Mouse (Mus musculus): ENCODE results near the gene B230217C12Rik. TPM values are rescaled to one million over a fixed set of nuclear protein-coding genes. Genes with fewer than 3 reads are reported as not detected.

The B230217C12Rik gene
- polyA plus RNA-seq, 2 experiments: 5.3 to 13.3 TPM

DNA sequence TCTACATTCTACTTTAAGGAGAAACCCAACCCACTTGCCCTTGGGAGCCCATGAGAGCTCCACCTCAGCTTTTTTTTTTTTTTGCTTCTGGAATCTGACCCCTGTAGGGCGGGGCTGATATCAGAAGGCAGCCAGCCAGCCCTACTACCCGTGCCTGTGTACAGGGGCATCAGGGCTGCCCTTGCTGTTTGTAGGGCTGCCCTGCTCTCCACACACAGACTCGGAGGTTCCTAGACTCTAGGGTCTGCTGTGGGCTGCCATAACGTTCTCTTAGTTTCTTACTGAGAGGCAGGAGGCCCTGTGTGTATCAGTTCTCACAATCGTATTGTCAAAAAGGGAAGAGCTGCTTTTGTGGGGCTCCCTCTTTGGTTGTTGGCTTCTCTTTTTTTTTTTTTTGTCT, 23.2 kb upstream of the B230217C12Rik start:
- 41% methylated on average over 5 of the region's 5 CpGs for WGBS
- Histone ChIP-seq H3K4me2 (replicated peaks; ENCODE audit: low read depth, low read length, severe bottlenecking) (no peak overlapping the region), H3K4me1 (ENCODE audit: control insufficient read depth, insufficient read depth, low read length) (peaks cover 33% of the 10 kb centered on the region), H3K9me3 (ENCODE audit: control insufficient read depth, low read length) (no peaks in the 10 kb centered on the region), H3K36me3 (ENCODE audit: control insufficient read depth, insufficient read depth, low read length) (peaks cover 81% of the 10 kb centered on the region), H3K27me3 (ENCODE audit: control insufficient read depth, insufficient read depth, low read length) (no peaks in the 10 kb centered on the region), H3K4me3 (replicated peaks; ENCODE audit: low read length) (no peak overlapping the region), H3K9ac (ENCODE audit: low read depth, low read length, severe bottlenecking) (no peak overlapping the region), H3K27ac (replicated peaks; ENCODE audit: low read depth, low read length) (no peak overlapping the region)
- no peak for TF ChIP-seq POLR2A (IDR thresholded peaks at IDR 0.05; ENCODE audit: borderline replicate concordance, extremely low read depth, insufficient read depth, insufficient read length)
- DNase-seq (ENCODE audit: low spot score) (no peak), ATAC-seq (ENCODE audit: low FRiP score, low read depth) (no peak)

DNA sequence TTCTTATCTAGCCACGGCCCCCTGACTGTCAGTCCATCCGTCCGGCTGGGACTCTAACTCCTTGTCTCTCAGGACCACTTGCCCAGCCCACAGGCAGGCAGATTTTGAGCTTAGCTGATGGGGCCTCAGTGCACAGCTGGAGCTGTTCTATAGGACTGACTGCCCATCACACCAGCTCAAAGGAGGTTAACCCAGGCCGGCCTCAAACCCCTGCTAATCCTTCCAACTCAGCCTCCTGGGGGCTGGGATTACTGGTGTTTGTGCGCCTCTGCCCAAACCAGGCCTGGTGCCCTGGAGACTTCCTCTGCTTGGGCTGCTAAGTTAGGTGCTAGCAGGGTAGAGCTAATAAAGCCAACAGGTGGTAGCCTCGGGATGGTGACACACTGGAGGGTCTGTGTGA, 22.6 kb upstream of the B230217C12Rik start:
- no peak for TF ChIP-seq POLR2A (IDR thresholded peaks at IDR 0.05; ENCODE audit: borderline replicate concordance, extremely low read depth, insufficient read depth, insufficient read length)
- ATAC-seq (ENCODE audit: low FRiP score, low read depth): no peak
- WGBS: 42% methylated on average over 6 of the region's 6 CpGs
- Histone ChIP-seq H3K9me3 (ENCODE audit: control insufficient read depth, low read length) (no peaks in the 10 kb centered on the region), H3K27ac (replicated peaks; ENCODE audit: low read depth, low read length) (no peak overlapping the region), H3K4me2 (replicated peaks; ENCODE audit: low read depth, low read length, severe bottlenecking) (no peak overlapping the region), H3K36me3 (ENCODE audit: control insufficient read depth, insufficient read depth, low read length) (peaks cover 87% of the 10 kb centered on the region), H3K4me1 (ENCODE audit: control insufficient read depth, insufficient read depth, low read length) (peaks cover 27% of the 10 kb centered on the region), H3K4me3 (replicated peaks; ENCODE audit: low read length) (no peak overlapping the region), H3K9ac (ENCODE audit: low read depth, low read length, severe bottlenecking) (no peak overlapping the region), H3K27me3 (ENCODE audit: control insufficient read depth, insufficient read depth, low read length) (no peaks in the 10 kb centered on the region)
- no peak for DNase-seq (ENCODE audit: low spot score)

DNA sequence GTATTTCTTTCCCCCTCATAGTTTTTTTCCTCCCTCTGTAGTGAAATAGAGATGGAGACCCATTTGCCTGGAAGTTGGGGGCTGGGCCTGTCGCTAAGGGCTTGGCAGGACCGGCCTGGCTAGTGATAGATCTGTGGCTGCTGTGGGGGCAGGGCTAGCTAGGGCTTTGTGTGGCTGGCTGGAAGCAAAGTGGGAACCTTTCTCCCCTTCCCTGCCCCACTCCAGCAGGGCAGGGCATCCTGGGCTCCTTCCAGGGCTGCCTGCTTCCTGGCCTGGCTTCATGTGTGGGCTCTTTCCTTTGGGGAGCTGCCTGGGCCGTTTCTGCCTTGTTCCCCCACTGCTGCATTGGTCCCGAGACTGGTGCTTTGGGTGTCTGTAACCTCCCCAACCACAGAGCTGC, 22.0 kb upstream of the B230217C12Rik start:
- H3K27ac ChIP-seq (replicated peaks; ENCODE audit: low read depth, low read length): no peak overlapping the region
- WGBS: 13% methylated on average over 4 of the region's 4 CpGs
- H3K9me3 ChIP-seq (ENCODE audit: control insufficient read depth, low read length): no peaks in the 10 kb centered on the region
- 0 out of 2 replicates have a peak overlapping the region, but pooled peaks have one; percentile 34 for H3K9ac ChIP-seq (ENCODE audit: low read depth, low read length, severe bottlenecking)
- no peak for DNase-seq (ENCODE audit: low spot score)
- H3K4me1 ChIP-seq (ENCODE audit: control insufficient read depth, insufficient read depth, low read length): peaks cover 22% of the 10 kb centered on the region
- no peak for ATAC-seq (ENCODE audit: low FRiP score, low read depth)
- H3K4me3 ChIP-seq (replicated peaks; ENCODE audit: low read length): no peak overlapping the region
- no peaks in the 10 kb centered on the region for H3K27me3 ChIP-seq (ENCODE audit: control insufficient read depth, insufficient read depth, low read length)
- peaks cover 87% of the 10 kb centered on the region for H3K36me3 ChIP-seq (ENCODE audit: control insufficient read depth, insufficient read depth, low read length)
- H3K4me2 ChIP-seq (replicated peaks; ENCODE audit: low read depth, low read length, severe bottlenecking): no peak overlapping the region
- no peak for TF ChIP-seq POLR2A (IDR thresholded peaks at IDR 0.05; ENCODE audit: borderline replicate concordance, extremely low read depth, insufficient read depth, insufficient read length)

DNA sequence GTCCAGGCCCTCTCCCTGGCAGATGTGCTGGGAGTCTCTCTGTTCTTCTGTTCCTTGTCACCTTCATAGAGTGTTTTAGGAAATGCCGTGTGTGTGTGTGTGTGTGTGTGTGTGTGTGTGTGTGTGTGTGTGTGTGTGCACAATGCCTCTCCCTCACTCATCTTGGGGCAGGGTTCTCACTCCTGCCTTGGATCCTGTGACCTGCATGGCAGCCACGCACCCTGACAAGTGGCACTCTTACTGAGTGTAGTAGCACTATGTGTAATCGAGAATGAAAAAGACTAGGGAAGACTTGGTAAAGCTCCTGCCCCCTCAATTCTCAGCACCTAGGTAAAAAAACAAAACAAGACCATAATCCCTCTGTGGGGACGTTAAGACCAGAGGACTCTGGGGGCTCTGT, 21.5 kb upstream of the B230217C12Rik start:
- 58% methylated on average over 4 of the region's 4 CpGs for WGBS
- ATAC-seq (ENCODE audit: low FRiP score, low read depth) (no peak), DNase-seq (ENCODE audit: low spot score) (no peak)
- no peak overlapping the region for H3K27ac ChIP-seq (replicated peaks; ENCODE audit: low read depth, low read length)
- H3K4me1 ChIP-seq (ENCODE audit: control insufficient read depth, insufficient read depth, low read length): peaks cover 22% of the 10 kb centered on the region
- no peak overlapping the region for H3K4me3 ChIP-seq (replicated peaks; ENCODE audit: low read length)
- TF ChIP-seq POLR2A (IDR thresholded peaks at IDR 0.05; ENCODE audit: borderline replicate concordance, extremely low read depth, insufficient read depth, insufficient read length): no peak
- no peaks in the 10 kb centered on the region for H3K9me3 ChIP-seq (ENCODE audit: control insufficient read depth, low read length)
- H3K4me2 ChIP-seq (replicated peaks; ENCODE audit: low read depth, low read length, severe bottlenecking): no peak overlapping the region
- H3K27me3 ChIP-seq (ENCODE audit: control insufficient read depth, insufficient read depth, low read length): no peaks in the 10 kb centered on the region
- H3K36me3 ChIP-seq (ENCODE audit: control insufficient read depth, insufficient read depth, low read length): peaks cover 81% of the 10 kb centered on the region
- no peak overlapping the region for H3K9ac ChIP-seq (ENCODE audit: low read depth, low read length, severe bottlenecking)

DNA sequence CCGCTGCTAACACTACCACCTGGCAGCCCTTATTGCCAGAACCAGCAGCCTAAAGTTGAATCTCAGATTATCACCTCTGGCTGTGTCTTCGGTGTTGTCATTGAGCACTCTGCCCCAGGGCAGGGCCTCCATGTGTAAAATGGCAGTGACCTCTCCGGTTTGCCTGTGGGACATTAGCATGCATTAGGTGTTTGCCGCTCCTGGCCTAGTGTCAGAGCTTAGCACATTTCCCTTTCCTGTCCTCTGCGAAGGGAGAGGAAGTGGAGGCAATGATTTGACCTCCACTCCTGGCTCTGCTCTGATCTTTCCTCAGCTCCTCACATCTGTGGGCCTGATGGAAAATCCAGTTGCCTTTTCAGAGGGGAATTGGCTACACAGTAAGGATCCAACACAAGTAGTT, 20.7 kb upstream of the B230217C12Rik start:
- ATAC-seq (ENCODE audit: low FRiP score, low read depth) (no peak), DNase-seq (ENCODE audit: low spot score) (no peak)
- Histone ChIP-seq H3K4me3 (replicated peaks; ENCODE audit: low read length) (no peak overlapping the region), H3K4me1 (ENCODE audit: control insufficient read depth, insufficient read depth, low read length) (peaks cover 22% of the 10 kb centered on the region), H3K9me3 (ENCODE audit: control insufficient read depth, low read length) (no peaks in the 10 kb centered on the region), H3K36me3 (ENCODE audit: control insufficient read depth, insufficient read depth, low read length) (peaks cover 81% of the 10 kb centered on the region), H3K27me3 (ENCODE audit: control insufficient read depth, insufficient read depth, low read length) (no peaks in the 10 kb centered on the region), H3K9ac (ENCODE audit: low read depth, low read length, severe bottlenecking) (no peak overlapping the region), H3K4me2 (replicated peaks; ENCODE audit: low read depth, low read length, severe bottlenecking) (no peak overlapping the region), H3K27ac (replicated peaks; ENCODE audit: low read depth, low read length) (no peak overlapping the region)
- 52% methylated on average over 5 of the region's 5 CpGs for WGBS
- TF ChIP-seq POLR2A (IDR thresholded peaks at IDR 0.05; ENCODE audit: borderline replicate concordance, extremely low read depth, insufficient read depth, insufficient read length): no peak

DNA sequence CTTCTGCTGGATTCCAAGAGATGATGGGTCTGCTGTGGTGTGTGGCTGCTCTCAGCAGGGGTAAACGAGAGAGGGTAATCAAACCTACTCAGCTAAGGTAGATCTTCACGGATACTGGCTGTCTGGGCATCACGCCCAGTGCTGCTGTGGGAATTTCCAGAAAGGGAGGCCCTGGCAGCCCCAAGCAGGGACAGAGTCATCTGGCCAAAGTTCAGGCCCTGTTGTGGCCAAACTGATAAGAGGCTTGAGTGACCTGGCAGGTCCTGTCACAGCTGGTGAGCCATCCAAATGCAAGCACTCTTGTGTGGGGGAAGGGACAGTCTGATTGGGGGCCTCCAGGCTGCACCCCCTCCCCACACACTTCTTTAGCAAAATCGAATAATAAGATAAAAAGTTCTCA, 19.7 kb upstream of the B230217C12Rik start:
- no peak overlapping the region for H3K9ac ChIP-seq (ENCODE audit: low read depth, low read length, severe bottlenecking)
- peaks cover 81% of the 10 kb centered on the region for H3K36me3 ChIP-seq (ENCODE audit: control insufficient read depth, insufficient read depth, low read length)
- no peak for DNase-seq (ENCODE audit: low spot score)
- 70% methylated on average over 4 of the region's 4 CpGs for WGBS
- H3K9me3 ChIP-seq (ENCODE audit: control insufficient read depth, low read length): no peaks in the 10 kb centered on the region
- no peak overlapping the region for H3K27ac ChIP-seq (replicated peaks; ENCODE audit: low read depth, low read length)
- H3K4me3 ChIP-seq (replicated peaks; ENCODE audit: low read length): no peak overlapping the region
- no peak for ATAC-seq (ENCODE audit: low FRiP score, low read depth)
- no peaks in the 10 kb centered on the region for H3K27me3 ChIP-seq (ENCODE audit: control insufficient read depth, insufficient read depth, low read length)
- H3K4me2 ChIP-seq (replicated peaks; ENCODE audit: low read depth, low read length, severe bottlenecking): no peak overlapping the region
- no peak for TF ChIP-seq POLR2A (IDR thresholded peaks at IDR 0.05; ENCODE audit: borderline replicate concordance, extremely low read depth, insufficient read depth, insufficient read length)
- H3K4me1 ChIP-seq (ENCODE audit: control insufficient read depth, insufficient read depth, low read length): peaks cover 16% of the 10 kb centered on the region

Measured in limb, embryonic 14.5 days (tissue).